Mouse (Mus musculus): ENCODE measurements at regions not wholly inside any gene's neighbourhood (a gene's known extent, or its start where the extent isn't known, plus 50 kb on each side); places are given as distances from the start of the nearest gene placed in this dataset.

GRCm38 (mm10) chr4:140427039-140427438 is 180.5 kb upstream of the Igsf21 start:
- TF ChIP-seq GATA1 (IDR thresholded peaks at IDR 0.05; ENCODE audit: borderline replicate concordance, low read length) (no peak), FLI1 (IDR thresholded peaks at IDR 0.05; ENCODE audit: low read length) (no peak)

All from megakaryocyte, embryonic 14.5 days (primary cell).